In the genomic region with DNA sequence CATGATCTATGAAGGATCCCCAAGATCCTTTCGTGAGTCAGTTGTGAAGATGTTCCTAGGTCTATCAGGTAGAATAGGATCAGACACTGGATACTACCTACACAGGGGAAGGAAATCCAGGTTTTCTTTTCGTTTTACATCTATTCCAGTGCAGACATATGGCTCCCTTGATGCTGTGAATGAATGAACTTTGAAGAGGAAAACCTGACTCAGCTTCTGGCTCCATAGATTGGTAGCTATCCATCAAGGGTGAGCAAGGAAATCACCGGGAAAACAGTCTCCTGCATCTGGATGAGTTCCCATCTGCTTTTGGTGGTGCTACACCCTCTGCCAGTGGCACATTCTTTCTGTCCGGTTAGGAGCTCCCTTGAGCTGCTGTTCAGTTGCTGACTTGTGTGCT, we compare ENCODE assay signal across 25 mouse cellular contexts.
"Had no signal": no experiment of that assay in that cellular context is flagged by ENCODE, and none has a peak within 500 bp of the region (broad histone marks: within the 10 kb centered on the region; RNA-seq: fewer than 3 reads in every experiment).

No protein-coding gene starts in this region.

- ATAC-seq: hindbrain, postnatal 0 days; intestine, embryonic 16.5 days; liver, postnatal 0 days had no signal

- DNase-seq: gastrocnemius, postnatal 14 days; gastrocnemius, postnatal 36 days; heart, adult 11 months; heart, adult 2 months; heart, postnatal 14 days; heart, postnatal 36 days; kidney, adult 11 months; kidney, adult 2 months; kidney, adult 9 months; kidney, postnatal 14 days; kidney, postnatal 36 days; layer of hippocampus, postnatal 36 days; liver; liver, embryonic 13.5 days; liver, postnatal 0 days had no signal

- H3K27ac ChIP-seq: heart, adult 2 months; heart, embryonic 13.5 days; heart, embryonic 15.5 days; hindbrain, embryonic 13.5 days; hindbrain, embryonic 15.5 days; hindbrain, postnatal 0 days; kidney, embryonic 15.5 days; kidney, postnatal 0 days; limb, embryonic 13.5 days; liver, embryonic 13.5 days; liver, embryonic 15.5 days had no signal

- H3K4me3 ChIP-seq: heart, adult 2 months; heart, embryonic 13.5 days; heart, embryonic 15.5 days; hindbrain, embryonic 13.5 days; hindbrain, embryonic 15.5 days; kidney, embryonic 15.5 days; limb, embryonic 13.5 days; liver, embryonic 13.5 days; liver, embryonic 15.5 days had no signal
